Mouse (Mus musculus) olfactory bulb, adult 2 months (tissue): ENCODE results near the gene Serpine3. TPM values are rescaled to one million over a fixed set of nuclear protein-coding genes. Genes with fewer than 3 reads are reported as not detected.

Experiments
- H3K27ac ChIP-seq: fragments of 200-500 bp; 2 replicates; pipeline ENCODE4 v1.5.1; 2012; ENCODE audit warnings: low read depth, low read length; ENCODE audit not compliant: insufficient read depth
- H3K4me1 ChIP-seq: fragments of 200-500 bp; 2 replicates; pipeline ENCODE4 v1.6.1; 2012; ENCODE audit warnings: low read length; ENCODE audit not compliant: control insufficient read depth, insufficient read depth
- H3K4me3 ChIP-seq: fragments of 200-500 bp; 2 replicates; pipeline ENCODE4 v1.5.1; 2012; ENCODE audit warnings: mild to moderate bottlenecking, low read depth, low read length, moderate library complexity; ENCODE audit not compliant: insufficient read depth
- CTCF ChIP-seq: fragments of 200-500 bp; IDR thresholded peaks from 2 replicates; pipeline ENCODE4 v1.5.1; 2012; ENCODE audit warnings: low read depth, mild to moderate bottlenecking, low read length, moderate library complexity; ENCODE audit not compliant: insufficient read depth
- POLR2A ChIP-seq: fragments of 200-500 bp; IDR thresholded peaks from 2 replicates; pipeline ENCODE4 v1.6.1; 2012; ENCODE audit warnings: mild to moderate bottlenecking, low read depth, low read length, moderate library complexity; ENCODE audit not compliant: insufficient read depth
- WGBS: fragments of 180-500 bp; shearing (Covaris S2); methylation state at CpG from one replicate; pipeline ENCODE4 v1.1.7; 2018; 5-methylcytosine and 5-hydroxymethylcytosine counted together
- polyA plus RNA-seq: library from polyadenylated mRNA; stranded (reverse); fragments of >200 nt; gene quantifications from 2 replicates; pipeline ENCODE4 v1.2.4, GENCODE M21; 2012; ENCODE audit warnings: low replicate concordance; ENCODE audit not compliant: missing spikeins, insufficient read depth, insufficient read length

Gene Serpine3
- polyA plus RNA-seq, 1 experiment: not detected

DNA sequence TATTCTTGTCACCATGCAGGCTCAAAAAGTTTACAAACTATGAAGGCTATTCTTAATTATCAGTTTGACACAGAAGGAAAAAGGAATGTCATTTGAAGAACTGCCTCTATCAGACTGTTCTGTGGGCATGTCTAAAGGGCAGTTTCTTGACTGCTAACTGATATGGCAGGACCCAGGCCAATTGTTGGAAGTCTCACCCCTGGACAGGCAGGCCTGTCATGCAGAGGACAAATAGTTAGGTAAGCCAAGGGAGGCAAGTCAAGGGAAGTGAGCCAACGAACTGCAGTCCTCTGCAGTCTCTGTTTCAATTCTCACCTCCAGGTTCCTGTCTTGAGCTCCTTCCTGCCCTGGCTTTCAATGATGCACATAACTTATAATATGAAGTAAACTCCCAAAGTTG is 68.4 kb downstream of the Serpine3 start:
- no peak overlapping the region for H3K4me3 ChIP-seq
- no peak overlapping the region for H3K27ac ChIP-seq
- TF ChIP-seq POLR2A (no peak), CTCF (no peak)
- 91% methylated on average over 1 of the region's 1 CpGs for WGBS
- H3K4me1 ChIP-seq: no peaks in the 10 kb centered on the region

DNA sequence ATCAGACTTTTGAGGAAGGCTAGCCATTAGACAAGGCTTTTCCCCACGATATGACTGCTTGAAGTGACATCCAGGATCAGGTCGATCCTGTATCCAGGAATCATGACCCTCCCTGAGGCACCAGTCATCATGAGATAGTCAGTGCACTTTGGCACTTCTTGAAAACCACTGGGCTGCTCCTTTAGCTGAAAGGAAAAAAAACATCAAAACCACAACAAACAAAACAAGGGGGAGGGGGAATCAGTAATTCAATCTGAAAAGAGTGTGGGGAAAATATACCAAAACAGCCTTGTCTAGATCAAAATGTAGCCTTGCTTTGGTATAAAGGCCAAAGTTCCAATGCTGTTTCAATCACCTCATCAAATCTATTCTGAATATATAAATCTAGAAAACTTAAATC is 70.2 kb downstream of the Serpine3 start:
- no peaks in the 10 kb centered on the region for H3K4me1 ChIP-seq
- WGBS: 76% methylated on average over 2 of the region's 2 CpGs
- no peak overlapping the region for H3K27ac ChIP-seq
- TF ChIP-seq CTCF: no peak
- TF ChIP-seq POLR2A: no peak
- no peak overlapping the region for H3K4me3 ChIP-seq

DNA sequence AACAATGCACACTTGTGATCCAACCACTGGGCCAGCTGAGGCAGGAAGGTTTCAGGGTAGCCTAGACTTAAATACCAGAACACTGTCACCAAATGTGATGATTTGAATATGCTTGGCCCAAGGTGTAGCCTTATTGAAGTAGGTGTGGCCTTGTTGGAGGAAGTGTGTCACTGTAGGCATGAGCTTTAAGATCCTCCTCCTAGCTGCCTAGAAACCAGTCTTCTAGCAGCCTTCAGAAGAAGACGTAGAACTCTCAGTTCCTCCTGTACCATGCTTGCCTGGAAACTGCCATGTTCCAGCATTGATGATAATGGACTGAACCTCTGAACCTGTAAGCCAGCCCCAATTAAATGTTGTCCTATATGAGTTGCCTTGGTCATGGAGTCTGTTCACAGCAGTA is 72.2 kb downstream of the Serpine3 start:
- no peaks in the 10 kb centered on the region for H3K4me1 ChIP-seq
- no peak overlapping the region for H3K27ac ChIP-seq
- H3K4me3 ChIP-seq: no peak overlapping the region
- TF ChIP-seq CTCF (no peak), POLR2A (no peak)
- 89% methylated on average over 1 of the region's 1 CpGs for WGBS

Other genes with a start within 250 kb of the Serpine3 start
- not detected in 2 replicates for gene Gucy1b2, start 207.4 kb upstream of the Serpine3 start, polyA plus RNA-seq
- not detected in 2 replicates for gene Fam124a, start 107.9 kb upstream of the Serpine3 start, polyA plus RNA-seq
- not detected in 2 replicates for gene Gm4131, start 96.7 kb upstream of the Serpine3 start, polyA plus RNA-seq
- gene Ints6, start 97.5 kb downstream of the Serpine3 start, polyA plus RNA-seq: not detected in 2 replicates
- not detected in 2 replicates for gene Wdfy2, start 174.0 kb downstream of the Serpine3 start, polyA plus RNA-seq